Mouse (Mus musculus) gastrocnemius, adult 2 months (tissue): Measurements from ENCODE around the gene Igfbp3. TPM values are rescaled to one million over a fixed set of nuclear protein-coding genes. Genes with fewer than 3 reads are reported as not detected.
"Not testable (repeated sequence)": the region's sequence is repeated elsewhere in the genome, so short reads cannot be mapped to it uniquely, and the experiment has no call there.

Source experiments
- DNase-seq: peaks from one replicate; pipeline ENCODE4 v3.0.0; 2022
- H3K27ac ChIP-seq: fragments of 200-600 bp; 2 replicates; pipeline ENCODE4 v1.8.1; 2022; ENCODE audit warnings: mild to moderate bottlenecking
- H3K4me3 ChIP-seq: fragments of 200-600 bp; 2 replicates; pipeline ENCODE4 v1.8.1; 2022; ENCODE audit warnings: mild to moderate bottlenecking, moderate library complexity
- CTCF ChIP-seq: fragments of 200-600 bp; IDR thresholded peaks from 2 replicates; pipeline ENCODE4 v1.8.1; 2022; ENCODE audit warnings: antibody characterized with exemption, mild to moderate bottlenecking, moderate library complexity
- intact Hi-C: fragments of 180-260 bp; cut with DNase I; formaldehyde crosslinking; loops from one replicate; pipeline ENCODE4 v1.15.1; 2025
- total RNA-seq, 2 experiments: library from RNA; stranded (reverse); gene quantifications; 2 replicates each; pipeline ENCODE4 v1.2.3; 2021

Gene Igfbp3
- total RNA-seq, 2 experiments from 2014 or later, result 10.7 to 18.1 TPM

- intact Hi-C loops, result no loop called here
- TF ChIP-seq CTCF, result no peak
- no peak for DNase-seq
- Histone ChIP-seq H3K27ac (no peak overlapping the region), H3K4me3 (no peak overlapping the region)
Observed at GRCm38 (mm10) chr11:7228107-7228506, 14.4 kb upstream of the Igfbp3 start.

- no peak overlapping the region; the same call in 1 of the 2 replicates for H3K27ac ChIP-seq
- no peak for TF ChIP-seq CTCF
- intact Hi-C loops, result no loop called here
- no peak for DNase-seq
- H3K4me3 ChIP-seq, result no peak overlapping the region
Observed at GRCm38 (mm10) chr11:7226810-7227550, 13.3 kb upstream of the Igfbp3 start.

- H3K27ac ChIP-seq, result no peak overlapping the region
- no peak overlapping the region for H3K4me3 ChIP-seq
- intact Hi-C loops, result no loop called here
- DNase-seq, result no peak
- no peak for TF ChIP-seq CTCF
Observed at GRCm38 (mm10) chr11:7226200-7226599, 12.5 kb upstream of the Igfbp3 start.

GRCm38 (mm10) chr11:7221826-7222225 is 8.1 kb upstream of the Igfbp3 start:
- H3K4me3 ChIP-seq, H3K27ac ChIP-seq, DNase-seq, intact Hi-C loops: not testable (repeated sequence)
- peak; percentile 34; the same call in 1 of the 2 replicates for TF ChIP-seq CTCF

- intact Hi-C loops, result loop anchor here (2.0 to 10.0 kb wide), 3 partner anchors 123 to 1309 kb away; no protein-coding TSS in a partner anchor
- Histone ChIP-seq H3K4me3 (0 out of 2 replicates have a peak overlapping the region, but pooled peaks have one; percentile 30), H3K27ac (no peak overlapping the region)
- peak; percentile 77 for DNase-seq
- peak; percentile 90 for TF ChIP-seq CTCF
Observed at GRCm38 (mm10) chr11:7215703-7216102, 2.0 kb upstream of the Igfbp3 start.

- peak; percentile 81 for TF ChIP-seq CTCF
- peak; percentile 54 for DNase-seq
- intact Hi-C loops, result loop anchor here (2.0 to 10.0 kb wide), 3 partner anchors 353 to 1310 kb away; no protein-coding TSS in a partner anchor
- H3K4me3 ChIP-seq, result peak overlapping the region; percentile 82
- no peak overlapping the region for H3K27ac ChIP-seq
Observed at GRCm38 (mm10) chr11:7214761-7215160, 1.0 kb upstream of the Igfbp3 start.

- no peak for DNase-seq
- intact Hi-C loops, result loop anchor here (2.0 to 10.0 kb wide), 3 partner anchors 353 to 1310 kb away; no protein-coding TSS in a partner anchor
- Histone ChIP-seq H3K27ac (peak overlapping the region; percentile 70; the same call in 1 of the 2 replicates), H3K4me3 (peak overlapping the region; percentile 82)
- no peak for TF ChIP-seq CTCF
Observed at GRCm38 (mm10) chr11:7214342-7214660, 578 bp upstream of the Igfbp3 start.

- no peak for TF ChIP-seq CTCF
- Histone ChIP-seq H3K4me3 (peak overlapping the region; percentile 82), H3K27ac (peak overlapping the region; percentile 74)
- no peak for DNase-seq
- intact Hi-C loops, result loop anchor here (5.0 to 10.0 kb wide), 2 partner anchors 354 to 1312 kb away; no protein-coding TSS in a partner anchor
Observed at GRCm38 (mm10) chr11:7213161-7213500, 592 bp downstream of the Igfbp3 start.

GRCm38 (mm10) chr11:7212126-7212798 is 1.5 kb downstream of the Igfbp3 start:
- no peak for DNase-seq
- Histone ChIP-seq H3K27ac (peak overlapping the region; percentile 6; the same call in 1 of the 2 replicates), H3K4me3 (peak overlapping the region; percentile 82)
- intact Hi-C loops, result loop anchor here (5.0 to 10.0 kb wide), 2 partner anchors 355 to 1313 kb away; no protein-coding TSS in a partner anchor
- no peak for TF ChIP-seq CTCF

GRCm38 (mm10) chr11:7211211-7211610 is 2.5 kb downstream of the Igfbp3 start:
- no peak for TF ChIP-seq CTCF
- Histone ChIP-seq H3K4me3 (peak overlapping the region; percentile 82), H3K27ac (peak overlapping the region; percentile 35)
- intact Hi-C loops, result loop anchor here (5.0 to 10.0 kb wide), 2 partner anchors 356 to 1314 kb away; no protein-coding TSS in a partner anchor
- DNase-seq, result no peak

GRCm38 (mm10) chr11:7210343-7210742 is 3.4 kb downstream of the Igfbp3 start:
- TF ChIP-seq CTCF, result peak; percentile 87
- intact Hi-C loops, result loop anchor here (5.0 to 10.0 kb wide), 2 partner anchors 357 to 1314 kb away; no protein-coding TSS in a partner anchor
- Histone ChIP-seq H3K4me3 (peak overlapping the region; percentile 82), H3K27ac (no peak overlapping the region)
- DNase-seq, result peak; percentile 85

GRCm38 (mm10) chr11:7203846-7204245 is 9.9 kb downstream of the Igfbp3 start:
- no peak for TF ChIP-seq CTCF
- H3K4me3 ChIP-seq, result no peak overlapping the region

GRCm38 (mm10) chr11:7202206-7202605 is 11.5 kb downstream of the Igfbp3 start:
- H3K4me3 ChIP-seq, result no peak overlapping the region
- H3K27ac ChIP-seq, result no peak overlapping the region
- intact Hi-C loops, result no loop called here
- DNase-seq, result no peak
- TF ChIP-seq CTCF, result no peak

More at GRCm38 (mm10) chr11:7203846-7204245, 9.9 kb downstream of the Igfbp3 start:
- no peak for DNase-seq
- no peak overlapping the region for H3K27ac ChIP-seq
- intact Hi-C loops, result no loop called here
